Mouse (Mus musculus) heart, embryonic 16.5 days (tissue): ENCODE measurements around the gene Olfr509. TPM values are rescaled to one million over a fixed set of nuclear protein-coding genes. Genes with fewer than 3 reads are reported as not detected.
"Not testable (repeated sequence)": the region's sequence is repeated elsewhere in the genome, so short reads cannot be mapped to it uniquely, and the experiment has no call there.

Experiments
- ATAC-seq: fragments of 200-750 bp; cut with Nextera tagmentation; replicated peaks from 2 replicates; pipeline ENCODE4 v1.8.0; 2017; ENCODE audit warnings: moderate number of reproducible peaks; ENCODE audit not compliant: insufficient read depth, low FRiP score; ENCODE audit errors: extremely low read depth
- H3K27ac ChIP-seq: fragments of 300-500 bp; sonication (generic); 2 replicates; pipeline ENCODE4 v1.5.1; 2014; ENCODE audit warnings: mild to moderate bottlenecking, low read length, control low read depth, moderate library complexity
- H3K27me3 ChIP-seq: fragments of 300-500 bp; sonication (generic); 2 replicates; pipeline ENCODE4 v1.6.1; 2014; ENCODE audit warnings: low read length, mixed read lengths; ENCODE audit not compliant: control insufficient read depth, insufficient read depth
- H3K36me3 ChIP-seq: fragments of 300-500 bp; sonication (generic); 2 replicates; pipeline ENCODE4 v1.6.1; 2014; ENCODE audit not compliant: control insufficient read depth, insufficient read depth
- H3K4me1 ChIP-seq: fragments of 300-500 bp; sonication (generic); 2 replicates; pipeline ENCODE4 v1.6.1; 2014; ENCODE audit warnings: low read length, mixed read lengths; ENCODE audit not compliant: control insufficient read depth, insufficient read depth
- H3K4me2 ChIP-seq: fragments of 300-500 bp; sonication (generic); 2 replicates; pipeline ENCODE4 v1.6.1; 2014; ENCODE audit warnings: low read depth, mild to moderate bottlenecking, control low read depth, low read length
- H3K4me3 ChIP-seq: fragments of 300-500 bp; sonication (generic); 2 replicates; pipeline ENCODE4 v1.5.1; 2014; ENCODE audit warnings: mild to moderate bottlenecking, control low read depth, low read length
- H3K9ac ChIP-seq: fragments of 300-500 bp; sonication (generic); 2 replicates; pipeline ENCODE4 v1.6.1; 2014; ENCODE audit warnings: low read length, control low read depth
- H3K9me3 ChIP-seq: fragments of 300-500 bp; sonication (generic); replicated peaks from 2 replicates; pipeline ENCODE4 v1.6.1; 2016; ENCODE audit warnings: low read length; ENCODE audit not compliant: control insufficient read depth
- WGBS: fragments of 180-500 bp; shearing (Covaris S2); extraction: QIAGEN DNeasy Blood & Tissue Kit; methylation state at CpG from one replicate; pipeline ENCODE4 v1.1.7; 2014; 5-methylcytosine and 5-hydroxymethylcytosine counted together
- polyA plus RNA-seq: library from polyadenylated mRNA; unstranded; fragments of >200 nt; fragmentation: Nextera tagmentation; extraction: Ambion mirVana; gene quantifications from 2 replicates; pipeline ENCODE4 v1.2.1, GENCODE M21; 2015

Gene Olfr509
- polyA plus RNA-seq, 1 experiment from 2014 or later, result not detected

- H3K4me2 ChIP-seq, result no peak within 1 kb of the TSS
- H3K9ac ChIP-seq, result no peak within 1 kb of the TSS
- no peaks in the 10 kb centered on the region for H3K36me3 ChIP-seq
- no peak for ATAC-seq
- H3K9me3 ChIP-seq, result no peaks in the 10 kb centered on the region
- no peak within 1 kb of the TSS for H3K27ac ChIP-seq
- H3K4me1 ChIP-seq, result no peaks in the 10 kb centered on the region
- H3K27me3 ChIP-seq, result no peaks in the 10 kb centered on the region
- H3K4me3 ChIP-seq, result no peak within 1 kb of the TSS
These were observed 41.2 kb downstream of the Olfr509 start, which contains the start of gene Olfr506 for GRCm38 (mm10) chr7:108610487-108610886. Gene Olfr506, plus strand, starts transcription at chr7:108610787.

- not testable (repeated sequence) for H3K4me3 ChIP-seq, ATAC-seq, H3K9me3 ChIP-seq, H3K4me1 ChIP-seq, H3K9ac ChIP-seq, H3K36me3 ChIP-seq, H3K27me3 ChIP-seq, H3K27ac ChIP-seq, H3K4me2 ChIP-seq
- WGBS, result 65% methylated on average over 3 of the region's 3 CpGs
These were observed 49.8 kb downstream of the Olfr509 start for GRCm38 (mm10) chr7:108601916-108602315.

Other genes starting within 250 kb of the Olfr509 start
- gene Olfr497, start 231.5 kb downstream of the Olfr509 start, polyA plus RNA-seq, result not detected in 2 replicates
- gene Olfr498, start 186.6 kb downstream of the Olfr509 start, polyA plus RNA-seq, result not detected in 2 replicates
- not detected in 2 replicates for gene Olfr502, start 126.8 kb downstream of the Olfr509 start, polyA plus RNA-seq
- gene Olfr503, start 107.4 kb downstream of the Olfr509 start, polyA plus RNA-seq, result not detected in 2 replicates
- not detected in 2 replicates for gene Olfr504, start 86.1 kb downstream of the Olfr509 start, polyA plus RNA-seq
- not detected in 2 replicates for gene Olfr506, start 41.1 kb downstream of the Olfr509 start, polyA plus RNA-seq
- gene Olfr507, start 30.1 kb downstream of the Olfr509 start, polyA plus RNA-seq, result not detected in 2 replicates
- gene Olfr508, start 21.9 kb downstream of the Olfr509 start, polyA plus RNA-seq, result not detected in 2 replicates
- not detected in 2 replicates for gene Olfr510, start 14.5 kb upstream of the Olfr509 start, polyA plus RNA-seq
- not detected in 2 replicates for gene Olfr512, start 61.4 kb upstream of the Olfr509 start, polyA plus RNA-seq
- gene Olfr513, start 99.1 kb upstream of the Olfr509 start, polyA plus RNA-seq, result not detected in 2 replicates
- not detected in 2 replicates for gene Olfr514, start 174.1 kb upstream of the Olfr509 start, polyA plus RNA-seq
- not detected in 2 replicates for gene Olfr516, start 198.6 kb upstream of the Olfr509 start, polyA plus RNA-seq
- gene Olfr517, start 220.5 kb upstream of the Olfr509 start, polyA plus RNA-seq, result not detected in 2 replicates
- not detected in 2 replicates for gene Olfr518, start 233.1 kb upstream of the Olfr509 start, polyA plus RNA-seq
- gene Olfr519, start 242.5 kb upstream of the Olfr509 start, polyA plus RNA-seq, result not detected in 2 replicates